Mouse (Mus musculus) brain, embryonic 14.5 days (tissue): ENCODE data around the gene Arpc1a. TPM values are rescaled to one million over a fixed set of nuclear protein-coding genes. Genes with fewer than 3 reads are reported as not detected.
"Not testable (repeated sequence)": the region's sequence is repeated elsewhere in the genome, so short reads cannot be mapped to it uniquely, and the experiment has no call there.

ENCODE experiments used
- DNase-seq: peaks from one replicate; pipeline ENCODE4 v3.0.0-alpha.2; 2011; ENCODE audit warnings: low read depth
- CTCF ChIP-seq: fragments of 200-500 bp; IDR thresholded peaks from 2 replicates; pipeline ENCODE4 v1.5.1; 2012; ENCODE audit warnings: inconsistent platforms, mild to moderate bottlenecking, moderate library complexity, borderline replicate concordance; ENCODE audit not compliant: insufficient read depth, insufficient read length; ENCODE audit errors: extremely low read depth
- POLR2A ChIP-seq: fragments of 200-500 bp; IDR thresholded peaks from 2 replicates; pipeline ENCODE4 v1.6.1; 2012; ENCODE audit warnings: mild to moderate bottlenecking, inconsistent platforms, borderline replicate concordance; ENCODE audit not compliant: poor library complexity, insufficient read depth, insufficient read length, severe bottlenecking; ENCODE audit errors: extremely low read depth
- polyA plus RNA-seq: library from polyadenylated mRNA; depleted of rRNA; stranded (reverse); fragments of >200 nt; gene quantifications from 2 replicates; pipeline ENCODE4 v1.2.3, GENCODE M21; 2012; rRNA removed

Arpc1a gene
- polyA plus RNA-seq, 1 experiment = 261 TPM

GRCm38 (mm10) chr5:145126580-145126979 is 43.0 kb downstream of the Arpc1a start:
- no peak for TF ChIP-seq POLR2A
- no peak for TF ChIP-seq CTCF
- no peak for DNase-seq

GRCm38 (mm10) chr5:145129124-145129523 is 45.5 kb downstream of the Arpc1a start:
- no peak for DNase-seq
- TF ChIP-seq POLR2A (no peak), CTCF (no peak)

- not testable (repeated sequence) for DNase-seq
Measured at GRCm38 (mm10) chr5:145129773-145130172, 46.1 kb downstream of the Arpc1a start.

- no peak for TF ChIP-seq POLR2A
- no peak for TF ChIP-seq CTCF
- no peak for DNase-seq
Measured at GRCm38 (mm10) chr5:145130191-145130590, 46.6 kb downstream of the Arpc1a start.

GRCm38 (mm10) chr5:145130995-145131394 is 47.4 kb downstream of the Arpc1a start:
- no peak for TF ChIP-seq POLR2A
- no peak for TF ChIP-seq CTCF
- DNase-seq = no peak

- DNase-seq = not testable (repeated sequence)
Measured at GRCm38 (mm10) chr5:145133275-145133674, 49.6 kb downstream of the Arpc1a start.

- peak; percentile 46 for DNase-seq
- TF ChIP-seq CTCF (no peak), POLR2A (no peak)
Measured at GRCm38 (mm10) chr5:145138836-145139235, 55.2 kb downstream of the Arpc1a start.

- DNase-seq = peak; percentile 98
- no peak for TF ChIP-seq CTCF
- TF ChIP-seq POLR2A = peak; percentile 58; the same call in 1 of the 2 replicates
Measured at GRCm38 (mm10) chr5:145139571-145140519, 56.2 kb downstream of the Arpc1a start, which contains the start of the genes Pdap1 and Bud31. Pdap1 (minus strand) TSS chr5:145140238. Bud31 (plus strand) TSS chr5:145140362.

GRCm38 (mm10) chr5:145140611-145141010 is 57.0 kb downstream of the Arpc1a start:
- TF ChIP-seq CTCF = no peak
- DNase-seq = no peak

- no peak for DNase-seq
- TF ChIP-seq CTCF (no peak), POLR2A (no peak)
Measured at GRCm38 (mm10) chr5:145147748-145148147, 64.1 kb downstream of the Arpc1a start.

- TF ChIP-seq POLR2A (no peak), CTCF (no peak)
- DNase-seq = no peak
Measured at GRCm38 (mm10) chr5:145149294-145149693, 65.7 kb downstream of the Arpc1a start.

GRCm38 (mm10) chr5:145152690-145153089 is 69.1 kb downstream of the Arpc1a start:
- no peak for TF ChIP-seq CTCF
- TF ChIP-seq POLR2A = no peak

More at GRCm38 (mm10) chr5:145152690-145153089, 69.1 kb downstream of the Arpc1a start:
- no peak for DNase-seq

Other genes with a start within 250 kb of the Arpc1a start
- gene Smurf1, start 118.0 kb upstream of the Arpc1a start, polyA plus RNA-seq = 50.6 and 65.4 TPM in 2 replicates
- not detected in 2 replicates for gene Gm4871, start 51.1 kb upstream of the Arpc1a start, polyA plus RNA-seq
- gene 1700018F24Rik, start 40.8 kb upstream of the Arpc1a start, polyA plus RNA-seq = not detected in 2 replicates
- gene Kpna7, start 200 bp downstream of the Arpc1a start, polyA plus RNA-seq = not detected in 2 replicates
- 57.3 and 67.2 TPM in 2 replicates for gene Arpc1b, start 30.4 kb downstream of the Arpc1a start, polyA plus RNA-seq
- gene Pdap1, start 56.4 kb downstream of the Arpc1a start, polyA plus RNA-seq = 73.6 and 112 TPM in 2 replicates
- gene Bud31, start 56.5 kb downstream of the Arpc1a start, polyA plus RNA-seq = 121 and 148 TPM in 2 replicates
- gene Ptcd1, start 83.3 kb downstream of the Arpc1a start, polyA plus RNA-seq = 20.3 and 21.3 TPM in 2 replicates
- 72.9 and 96.7 TPM in 2 replicates for gene Cpsf4, start 83.4 kb downstream of the Arpc1a start, polyA plus RNA-seq
- 220 and 254 TPM in 2 replicates for gene Atp5j2, start 108.2 kb downstream of the Arpc1a start, polyA plus RNA-seq
- gene Zkscan14, start 118.0 kb downstream of the Arpc1a start, polyA plus RNA-seq = 5.7 and 6.7 TPM in 2 replicates
- 9.3 and 12.3 TPM in 2 replicates for gene Zkscan5, start 120.7 kb downstream of the Arpc1a start, polyA plus RNA-seq
- gene Zfp655, start 147.9 kb downstream of the Arpc1a start, polyA plus RNA-seq = 20.9 and 21.4 TPM in 2 replicates
- 20.4 and 21.4 TPM in 2 replicates for gene Zscan25, start 196.7 kb downstream of the Arpc1a start, polyA plus RNA-seq